8 mouse cellular contexts compared by ENCODE assay signal in the genomic region with DNA sequence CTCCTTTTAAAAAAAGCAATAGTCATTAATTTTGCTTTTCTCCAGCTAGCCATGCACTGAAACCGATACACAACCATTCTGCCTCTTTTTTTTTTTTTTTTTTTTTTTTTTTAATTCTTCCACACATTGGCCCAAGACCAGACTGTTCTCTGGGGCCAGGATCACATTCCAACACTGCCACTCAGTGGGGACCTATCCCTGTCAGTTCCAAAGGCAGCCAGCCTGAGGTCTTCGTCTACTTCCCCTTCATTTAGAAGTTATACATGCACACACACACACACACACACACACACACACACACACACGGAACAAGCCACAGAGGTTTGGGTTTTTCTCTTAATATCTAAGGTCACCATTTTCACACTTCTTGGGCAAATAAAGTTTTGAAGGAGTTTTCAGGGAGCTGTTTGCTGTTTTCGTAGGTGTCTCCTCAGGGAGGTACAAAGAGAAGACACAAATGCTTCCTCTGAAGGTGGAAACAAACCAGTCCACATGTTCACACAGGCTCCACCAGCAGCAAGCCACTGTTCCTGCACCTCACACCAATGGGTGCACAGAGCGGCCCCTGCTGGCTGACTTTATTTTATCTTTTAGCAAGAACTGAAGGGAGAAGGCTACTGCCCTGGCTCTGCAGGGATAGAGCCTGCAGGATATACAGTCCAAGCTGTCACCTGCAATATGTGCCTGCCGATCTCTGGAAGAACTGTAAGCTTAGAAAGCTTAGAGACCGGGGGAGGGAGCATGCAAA.
DNase-seq lines count a peak whose midpoint lies in the region.

No protein-coding gene starts in this region.

- H3K27ac ChIP-seq in forebrain, embryonic 10.5 days = 0 out of 2 replicates have a peak overlapping the region, but pooled peaks have one; percentile 11

- no peak overlapping the region for H3K4me3 ChIP-seq in forebrain, embryonic 10.5 days

- no peaks in the 10 kb centered on the region for H3K36me3 ChIP-seq in forebrain, embryonic 10.5 days (replicated peaks)

- 33% methylated on average over 7 of the region's 7 CpGs for WGBS in forebrain, embryonic 10.5 days

- intact Hi-C loops in heart, postnatal 10 days (cut with DNase I) = loop anchor here (1.0 to 5.0 kb wide), 3 partner anchors 69 to 338 kb away; no protein-coding TSS in a partner anchor

- DNase-seq in B cell, adult 2 months = peak; percentile 47 to 51
- DNase-seq in brain, adult 2 months (ENCODE audit: low read depth, low spot score) = peak; percentile 90
- peak; percentile 77 for DNase-seq in forebrain, embryonic 10.5 days (ENCODE audit: extremely low spot score, low spot score)
- DNase-seq in heart, postnatal 10 days = peak; percentile 91 to 94
- DNase-seq in kidney, postnatal 4 days = peak; percentile 87 to 91
- DNase-seq in lung, adult 18-20 months = peak; percentile 51 to 77
- peak; percentile 51 for DNase-seq in ovary, postnatal 10 days (ENCODE audit: low spot score)
- peak; percentile 87 for DNase-seq in thymus, postnatal 0 days (ENCODE audit: low spot score)

- H3K9me3 ChIP-seq in forebrain, embryonic 10.5 days = no peaks in the 10 kb centered on the region

- peaks cover 37% of the 10 kb centered on the region for H3K4me1 ChIP-seq in forebrain, embryonic 10.5 days

- peaks cover 22% of the 10 kb centered on the region for H3K27me3 ChIP-seq in forebrain, embryonic 10.5 days (ENCODE audit: poor library complexity, severe bottlenecking)
